Mouse (Mus musculus): ENCODE measurements around the gene 1700011M02Rik. TPM values are rescaled to one million over a fixed set of nuclear protein-coding genes. Genes with fewer than 3 reads are reported as not detected.
"Not testable (repeated sequence)": the region's sequence is repeated elsewhere in the genome, so short reads cannot be mapped to it uniquely, and the experiment has no call there.

The 1700011M02Rik gene
- not detected in 2 replicates for total RNA-seq (2015)
- not detected in 2 replicates for total RNA-seq (2017)

DNA sequence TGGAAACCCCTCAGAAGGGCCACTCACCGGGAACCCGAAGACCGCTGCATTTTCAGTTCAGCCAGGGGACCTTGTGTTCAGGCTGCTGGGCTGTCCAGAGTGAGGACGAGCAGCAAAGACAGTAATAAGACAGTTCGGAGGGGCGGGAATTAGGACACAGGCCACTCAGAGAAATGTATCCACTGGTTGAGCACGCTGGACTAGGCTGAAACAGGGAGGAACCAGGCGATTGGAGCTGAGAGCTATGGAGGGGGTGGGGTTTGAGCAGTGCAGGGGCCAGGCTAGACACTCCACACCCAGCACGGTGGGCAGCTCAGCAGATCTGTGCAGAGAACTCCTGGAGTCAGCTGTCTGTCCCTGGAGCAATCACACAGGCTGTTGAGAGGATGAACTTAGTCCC lies at the start of gene 1700011M02Rik, which contains the start of gene Dmrtc1a:
TSS of gene 1700011M02Rik (plus strand) at position 319 of the 400 bp plus-strand sequence.
TSS of gene Dmrtc1a (minus strand) at position 101 of the 400 bp plus-strand sequence.
- ATAC-seq (replicated peaks; ENCODE audit: poor library complexity), result not testable (repeated sequence)

- no peak for ATAC-seq (replicated peaks; ENCODE audit: poor library complexity)
These were observed 40.8 kb upstream of the 1700011M02Rik start, which contains the start of gene 1700031F05Rik for GRCm38 (mm10) chrX:102867871-102868270. TSS of gene 1700031F05Rik (minus strand) at chrX:102867971.

- ATAC-seq (replicated peaks; ENCODE audit: poor library complexity), result not testable (repeated sequence)
These were observed 6.1 kb downstream of the 1700011M02Rik start for GRCm38 (mm10) chrX:102914823-102915222.

- 0 out of 2 replicates have a peak, but pooled peaks have one; percentile 60 for ATAC-seq (replicated peaks; ENCODE audit: poor library complexity)
These were observed 18.0 kb downstream of the 1700011M02Rik start for GRCm38 (mm10) chrX:102926707-102927106.

DNA sequence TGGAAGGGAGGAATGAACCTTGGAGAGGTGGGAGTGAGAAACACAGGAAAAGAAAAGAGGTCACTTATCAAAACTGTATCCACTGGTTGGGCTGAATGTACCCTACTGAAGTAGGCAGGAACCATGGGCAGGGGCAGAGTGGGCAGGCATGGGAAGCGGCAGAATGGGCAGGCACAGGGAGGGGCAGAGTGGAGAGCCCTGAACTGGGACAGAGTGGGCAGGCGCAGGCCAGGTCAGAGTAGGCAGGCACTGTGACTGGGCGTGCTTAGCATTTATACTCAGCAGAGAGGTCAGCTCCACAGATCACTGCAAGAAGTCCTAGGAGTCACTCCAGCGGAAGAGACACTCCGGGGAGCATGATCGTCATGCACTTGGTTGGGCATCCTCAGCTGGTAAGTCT lies 19.4 kb downstream of the 1700011M02Rik start, which contains the start of gene 1700018G05Rik:
TSS of gene 1700018G05Rik (plus strand) at position 301 of the 400 bp plus-strand sequence.
- ATAC-seq (replicated peaks; ENCODE audit: poor library complexity), result not testable (repeated sequence)

DNA sequence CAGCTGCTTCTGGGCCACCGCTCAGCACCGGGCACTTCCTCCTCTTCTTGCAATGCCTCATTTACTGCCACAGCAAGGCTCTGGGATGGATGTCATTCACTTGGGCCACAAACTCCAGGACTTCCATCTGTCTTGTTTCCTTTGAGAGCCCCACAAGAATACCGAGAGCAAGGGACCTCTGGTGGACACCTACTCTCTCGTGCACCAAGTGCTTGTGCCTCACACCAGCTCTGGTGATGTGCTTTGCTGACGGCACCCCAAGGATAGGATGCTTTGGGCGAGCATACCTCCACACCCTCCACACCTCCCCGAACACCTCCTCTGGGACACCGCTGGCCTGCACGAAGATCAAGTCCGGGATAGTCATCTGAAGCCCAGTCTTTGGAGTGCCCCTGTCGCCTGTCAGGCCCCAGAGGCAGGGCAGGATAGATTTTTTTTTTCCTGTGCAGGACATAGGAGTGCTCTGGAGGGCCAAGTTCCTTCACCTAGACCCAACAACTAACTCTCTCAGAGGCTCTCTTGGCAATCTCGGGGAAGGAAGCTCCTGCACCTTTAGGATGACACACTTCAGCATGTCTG lies 24.4 kb downstream of the 1700011M02Rik start:
- no peak for ATAC-seq (replicated peaks; ENCODE audit: poor library complexity)

DNA sequence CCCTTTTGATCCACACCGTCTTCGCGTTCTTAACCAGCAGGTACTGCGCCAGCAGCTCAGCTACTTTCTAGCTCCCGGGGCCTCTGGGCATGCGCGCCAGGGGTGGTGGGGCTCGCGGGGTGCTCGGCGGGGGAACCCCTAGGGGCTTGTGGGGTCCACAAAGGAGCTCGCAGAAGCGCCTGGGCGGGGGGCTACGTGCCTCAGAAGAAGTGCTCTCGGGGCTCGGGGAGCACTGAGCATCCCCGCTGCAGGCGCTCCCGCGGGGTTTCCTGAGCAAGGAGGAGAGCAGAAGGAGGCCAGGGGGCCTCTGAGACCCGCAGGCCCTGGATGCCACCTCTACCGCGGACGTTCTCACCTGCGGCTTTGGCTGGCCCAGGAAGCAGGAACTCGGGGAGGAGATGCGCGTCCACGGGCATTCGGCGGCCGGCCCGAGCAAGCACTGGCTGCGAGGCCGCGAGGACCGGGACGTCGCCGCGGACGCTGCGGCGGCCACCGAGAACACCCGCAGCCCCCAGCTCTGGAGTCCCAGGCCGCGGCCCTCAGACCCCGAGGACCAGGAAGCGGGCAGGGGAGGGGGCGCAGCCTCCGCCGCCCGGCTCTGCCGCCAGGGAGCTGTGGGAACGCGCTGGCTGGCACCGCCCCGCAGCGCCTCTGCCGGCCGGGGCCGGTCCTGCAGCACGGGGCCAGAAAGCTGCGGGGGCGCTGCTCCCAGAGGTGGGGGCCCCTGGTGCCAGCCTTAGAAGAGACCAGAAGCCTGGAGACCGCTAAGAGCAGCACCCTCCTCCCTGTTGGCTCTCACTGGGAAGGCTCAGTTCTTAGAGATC lies 25.1 kb downstream of the 1700011M02Rik start:
- peak; percentile 86 for ATAC-seq (replicated peaks; ENCODE audit: poor library complexity)

- ATAC-seq (replicated peaks; ENCODE audit: poor library complexity), result no peak
These were observed 25.7 kb downstream of the 1700011M02Rik start for GRCm38 (mm10) chrX:102934395-102934764.

- no peak for ATAC-seq (replicated peaks; ENCODE audit: poor library complexity)
These were observed 28.0 kb downstream of the 1700011M02Rik start for GRCm38 (mm10) chrX:102936743-102937142.

GRCm38 (mm10) chrX:102950136-102950535 lies 41.4 kb downstream of the 1700011M02Rik start:
- ATAC-seq (replicated peaks; ENCODE audit: poor library complexity), result not testable (repeated sequence)

DNA sequence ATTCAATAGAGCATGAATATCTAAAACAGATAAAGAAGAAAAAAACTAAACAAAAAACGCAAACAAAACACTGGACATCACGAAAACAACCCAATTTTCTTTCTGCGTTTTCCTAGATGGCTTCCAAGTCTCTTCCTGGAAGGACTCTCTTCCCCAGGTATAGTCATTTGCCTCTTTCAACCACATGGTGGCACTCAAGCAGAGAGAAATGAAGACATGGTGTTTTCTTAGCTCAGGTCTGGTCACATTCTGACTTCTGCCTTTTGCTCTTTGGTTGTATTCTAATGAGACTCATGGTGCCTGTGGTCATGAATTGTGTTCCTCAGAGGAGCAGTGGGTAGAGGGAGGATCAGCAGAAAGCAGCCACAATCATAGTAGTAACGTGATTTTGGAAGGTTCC lies 50.2 kb downstream of the 1700011M02Rik start:
- ATAC-seq (replicated peaks; ENCODE audit: poor library complexity), result peak; percentile 39; the same call in 1 of the 2 replicates

Other genes starting within 250 kb of the 1700011M02Rik start
- not detected in 2 replicates for gene Gm3880, start 221.9 kb upstream of the 1700011M02Rik start, total RNA-seq (2015)
- gene Gm3880, start 221.9 kb upstream of the 1700011M02Rik start, total RNA-seq (2017), result not detected in 2 replicates
- gene Gm9112, start 201.3 kb upstream of the 1700011M02Rik start, total RNA-seq (2015), result not detected in 2 replicates
- gene Gm9112, start 201.3 kb upstream of the 1700011M02Rik start, total RNA-seq (2017), result not detected in 2 replicates
- gene Dmrtc1b, start 201.0 kb upstream of the 1700011M02Rik start, total RNA-seq (2015), result not detected in 2 replicates
- not detected in 2 replicates for gene Dmrtc1b, start 201.0 kb upstream of the 1700011M02Rik start, total RNA-seq (2017)
- not detected in 2 replicates for gene Dmrtc1c1, start 105.9 kb upstream of the 1700011M02Rik start, total RNA-seq (2015)
- gene Dmrtc1c1, start 105.9 kb upstream of the 1700011M02Rik start, total RNA-seq (2017), result not detected in 2 replicates
- gene Dmrtc1c2, start 54.3 kb upstream of the 1700011M02Rik start, total RNA-seq (2015), result not detected in 2 replicates
- gene Dmrtc1c2, start 54.3 kb upstream of the 1700011M02Rik start, total RNA-seq (2017), result not detected in 2 replicates
- gene 1700031F05Rik, start 40.9 kb upstream of the 1700011M02Rik start, total RNA-seq (2015), result not detected in 2 replicates
- not detected in 2 replicates for gene 1700031F05Rik, start 40.9 kb upstream of the 1700011M02Rik start, total RNA-seq (2017)
- 0.17 TPM in 1 of 2 replicates, not detected in the other for gene Dmrtc1a, start 218 bp upstream of the 1700011M02Rik start, total RNA-seq (2015)
- gene Dmrtc1a, start 218 bp upstream of the 1700011M02Rik start, total RNA-seq (2017), result not detected in 2 replicates
- not detected in 2 replicates for gene 1700018G05Rik, start 19.5 kb downstream of the 1700011M02Rik start, total RNA-seq (2015)
- gene 1700018G05Rik, start 19.5 kb downstream of the 1700011M02Rik start, total RNA-seq (2017), result not detected in 2 replicates

All from megakaryocyte progenitor cell, adult 5-6 weeks (primary cell).